Mouse (Mus musculus) frontal cortex, postnatal 36 days (tissue): ENCODE measurements around the gene Golga4.

Source experiments
- DNase-seq, 2 experiments: peaks; one replicate each; pipeline ENCODE4 v3.0.0; 2022; ENCODE audit warnings: low spot score in 2 of 2

Gene Golga4

DNA sequence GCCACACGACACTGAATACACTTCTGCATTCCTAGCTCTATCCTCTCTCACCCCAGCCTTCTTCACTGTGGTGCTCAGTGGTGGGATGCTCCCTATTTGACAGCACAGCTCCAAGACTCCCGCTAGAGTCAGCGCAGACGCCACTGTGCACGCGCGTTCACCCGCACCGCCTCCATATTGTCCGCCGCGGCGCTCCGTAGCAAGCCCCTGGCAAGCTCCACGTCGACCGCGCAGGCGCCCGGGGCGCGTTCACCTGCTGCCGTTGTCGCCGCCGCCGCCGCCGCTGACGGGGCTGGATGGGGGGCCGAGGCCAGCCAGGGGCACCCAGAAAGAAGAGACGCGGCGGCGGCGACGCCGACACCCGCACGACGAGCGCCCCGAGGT is at the start of gene Golga4:
Gene Golga4, plus strand, starts transcription at position 248 of the 384 bp plus-strand sequence.
- DNase-seq = peak; percentile 93 to 95

DNA sequence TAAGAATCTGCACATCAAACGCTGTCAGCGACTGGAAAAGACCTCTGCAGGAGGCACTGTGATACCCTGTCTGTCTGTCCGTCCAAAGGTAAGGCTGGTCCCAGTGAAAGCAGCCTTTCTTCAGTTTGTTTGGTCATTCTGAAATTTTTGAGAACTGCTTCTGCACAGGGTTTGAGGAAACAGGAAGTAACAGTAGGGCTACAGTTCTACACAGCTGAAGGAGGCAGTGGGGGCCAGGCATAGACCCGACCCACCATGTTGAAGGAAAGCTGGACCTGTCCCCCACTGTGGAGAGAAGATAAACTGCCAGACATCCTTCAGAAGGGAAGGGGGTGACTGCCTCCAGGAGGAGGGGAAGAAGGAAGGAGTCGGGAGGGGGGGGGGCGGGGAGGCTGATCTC is 49.7 kb upstream of the Golga4 start:
- DNase-seq = no peak

DNA sequence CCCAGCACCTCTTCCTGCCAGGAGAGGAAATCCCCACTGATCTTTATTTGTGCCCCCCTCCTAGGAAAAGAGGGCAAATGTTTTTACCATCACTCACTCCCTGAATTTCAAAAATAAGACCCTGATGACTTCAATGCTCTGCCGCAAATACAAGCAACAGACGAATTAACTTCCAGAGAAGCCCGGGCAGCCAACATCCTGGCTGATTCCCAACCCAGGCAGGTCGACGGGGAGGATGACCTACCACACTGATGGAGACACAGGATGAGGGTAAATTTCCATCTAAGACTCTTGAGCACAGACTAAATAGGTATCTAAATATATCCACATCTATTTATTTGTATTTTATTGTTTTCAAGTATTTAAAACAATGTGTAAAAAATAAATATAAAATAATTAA is 48.0 kb upstream of the Golga4 start:
- no peak for DNase-seq

DNA sequence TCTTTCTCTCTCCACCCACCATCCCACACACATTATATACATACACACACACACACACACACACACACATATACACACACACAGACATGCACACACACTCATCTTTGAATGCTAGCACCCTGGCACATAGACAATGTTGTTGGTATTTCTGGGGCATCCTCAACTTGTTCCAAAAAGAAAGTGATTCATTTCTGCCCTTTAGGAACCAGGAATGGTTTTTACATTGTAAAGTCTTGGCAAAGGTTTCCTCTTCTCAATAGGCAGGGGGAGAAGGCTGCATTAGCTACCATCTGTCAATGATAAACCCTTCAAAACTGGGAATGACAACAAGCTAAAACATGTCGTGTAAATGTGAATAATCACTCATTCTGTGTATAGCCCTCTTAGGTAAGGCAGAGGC is 42.0 kb upstream of the Golga4 start:
- no peak for DNase-seq

DNA sequence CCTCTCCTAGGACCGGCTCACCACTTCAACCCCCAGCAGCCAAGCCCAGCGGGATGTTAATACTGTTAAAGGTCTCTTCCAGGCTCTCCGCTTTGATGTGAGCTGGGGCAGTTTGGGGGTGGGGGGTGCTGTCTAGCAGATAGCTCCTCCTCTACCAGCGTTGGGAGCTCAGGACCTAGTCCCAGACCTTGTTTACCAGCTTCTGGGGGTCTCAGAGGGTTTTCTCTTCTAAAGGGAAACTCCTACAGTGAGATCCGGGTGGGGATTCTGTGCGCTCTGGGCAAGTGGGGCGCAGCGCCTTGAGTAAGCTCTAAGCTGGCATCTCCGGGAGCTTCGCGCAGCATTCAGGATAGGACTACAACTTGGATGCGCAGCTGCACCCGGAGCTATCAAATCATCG is 37.8 kb upstream of the Golga4 start:
- DNase-seq = no peak

DNA sequence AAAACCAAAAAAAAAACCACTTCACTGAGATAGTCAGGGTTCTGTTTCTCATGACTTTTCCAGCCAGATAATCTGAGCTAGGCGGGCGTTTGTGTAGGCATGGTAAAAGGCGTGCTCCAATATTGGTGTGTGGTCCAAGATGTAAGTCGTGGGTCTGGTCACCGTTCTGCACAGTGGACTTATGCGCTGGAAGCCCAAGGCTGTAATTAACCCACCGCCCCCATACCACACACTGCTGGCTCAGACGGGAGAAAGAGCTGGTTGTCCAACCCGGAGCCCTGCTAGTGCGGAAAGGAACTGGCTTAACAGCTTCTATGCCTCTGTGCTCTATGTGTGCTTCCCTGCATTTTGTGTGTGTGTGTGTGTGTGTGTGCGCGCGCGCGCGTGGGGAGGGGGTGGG is 36.8 kb upstream of the Golga4 start:
- no peak for DNase-seq

DNA sequence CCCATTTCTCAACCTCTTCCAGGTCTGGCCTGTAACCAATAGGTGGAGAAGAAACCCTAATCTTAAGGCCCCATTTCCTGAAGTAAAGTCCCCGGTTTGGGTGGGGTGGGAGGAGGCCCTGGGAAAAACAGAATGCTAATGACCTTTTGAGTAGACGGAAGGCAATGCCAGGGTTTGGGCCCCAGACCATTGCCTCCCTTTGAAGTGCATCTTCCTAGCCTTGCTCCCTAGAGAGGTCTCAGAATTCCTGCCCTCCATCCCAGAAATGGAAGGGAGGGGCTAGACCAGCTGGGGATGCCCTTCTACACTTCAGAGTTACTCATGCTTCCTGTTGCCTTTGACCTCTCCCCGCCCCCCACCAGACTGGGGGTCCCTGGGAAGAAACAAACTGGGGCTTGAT is 34.8 kb upstream of the Golga4 start:
- DNase-seq = no peak

DNA sequence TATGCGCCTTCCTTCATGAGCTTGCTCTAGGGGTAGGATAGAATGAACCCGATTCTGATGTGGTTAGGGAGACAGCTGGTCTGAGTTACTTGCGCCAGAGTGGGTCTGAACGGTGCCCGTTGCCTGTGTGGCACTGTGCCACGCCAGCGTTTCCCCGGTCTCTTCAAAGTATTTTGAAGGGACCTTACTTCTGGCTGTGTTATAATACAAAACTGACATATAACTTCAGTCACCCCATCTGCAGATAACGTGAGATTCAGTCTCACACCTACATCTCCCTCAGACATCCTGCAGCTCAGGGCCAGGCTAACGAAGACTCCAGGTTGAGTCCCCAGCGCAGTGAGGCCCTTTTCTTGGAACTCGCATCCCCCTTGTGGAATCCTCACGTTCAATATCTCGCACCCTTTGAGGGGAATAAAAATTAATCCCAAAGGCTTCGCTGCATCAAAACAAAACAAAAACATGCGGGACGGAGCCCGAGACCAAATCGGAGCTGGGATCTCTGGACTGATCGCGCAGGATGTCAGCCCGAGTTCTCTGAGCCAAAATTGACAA is 29.8 kb upstream of the Golga4 start:
- no peak for DNase-seq

DNA sequence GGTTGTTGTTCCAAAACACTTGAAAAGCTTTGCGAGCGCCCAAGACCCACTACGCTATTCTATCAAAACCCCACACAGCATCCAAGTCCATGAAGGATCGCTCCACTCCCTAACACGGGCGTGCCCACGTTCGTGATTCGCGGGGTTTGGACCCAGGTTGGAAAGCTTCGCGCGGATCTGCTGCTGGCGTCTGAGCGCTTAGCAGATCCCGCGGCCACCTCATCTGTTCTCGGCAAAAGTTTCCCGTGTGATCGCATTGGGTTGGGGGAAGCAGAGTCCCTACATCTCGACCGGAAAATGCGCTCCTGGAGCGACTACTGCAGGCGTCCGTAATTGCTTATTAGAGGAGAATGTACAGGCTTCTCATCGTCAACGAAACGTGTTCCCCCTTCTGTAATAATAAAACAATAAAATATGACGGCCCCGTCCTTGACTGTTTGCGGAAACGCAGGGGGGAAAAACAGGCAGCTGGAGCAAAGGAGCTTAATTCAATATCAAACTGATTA is 29.2 kb upstream of the Golga4 start:
- DNase-seq = no peak

DNA sequence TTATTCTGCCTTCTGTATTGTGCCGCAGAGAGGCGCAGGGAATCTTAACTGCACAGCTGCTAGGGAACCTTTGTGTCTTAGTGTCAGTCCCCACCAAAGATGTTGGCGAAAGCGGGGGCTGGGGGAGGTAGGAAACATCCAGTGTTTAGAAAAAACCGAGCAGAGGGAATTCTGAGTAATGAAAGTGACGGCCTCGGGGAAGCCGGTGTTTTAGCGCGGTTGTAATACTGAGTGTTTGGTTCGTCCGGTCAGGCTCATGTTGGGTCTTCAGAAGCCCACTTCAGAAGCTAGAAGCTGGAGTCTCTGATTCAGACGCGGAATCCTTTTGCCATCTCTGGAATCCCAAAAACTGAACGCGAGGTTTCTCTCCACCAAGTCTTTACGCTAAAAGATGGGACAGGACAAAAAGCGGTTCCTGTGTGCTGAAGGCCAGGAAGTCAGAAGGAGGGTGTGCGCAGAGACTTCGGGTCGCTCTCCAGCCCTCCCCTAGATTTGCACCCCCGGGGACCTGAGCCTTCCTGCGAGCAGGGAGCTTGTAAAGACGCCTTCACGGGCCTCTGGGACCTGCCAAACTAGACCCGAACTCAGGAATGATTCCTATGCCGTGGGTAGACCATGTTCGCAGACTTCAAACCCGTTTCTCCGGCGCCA is 28.7 kb upstream of the Golga4 start:
- no peak for DNase-seq

DNA sequence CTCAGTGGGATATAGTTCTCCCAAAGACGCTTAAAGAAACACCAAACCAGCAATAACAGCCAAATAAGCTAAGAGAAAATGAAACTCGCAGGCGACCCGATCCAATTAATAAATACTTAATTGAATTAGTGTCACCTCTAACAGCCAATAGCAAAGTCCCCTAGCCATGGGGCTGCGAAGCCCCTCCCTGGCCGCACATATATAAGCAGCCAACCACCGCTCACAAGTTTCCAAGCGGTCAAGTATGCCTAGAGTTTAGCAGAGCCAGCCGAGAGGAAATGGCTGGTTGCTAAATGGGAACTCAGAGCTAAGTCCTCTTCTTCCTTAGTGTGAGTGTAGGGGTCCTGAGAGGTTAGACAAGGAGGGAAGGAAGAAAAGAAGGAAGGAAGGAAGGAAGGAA is 28.1 kb upstream of the Golga4 start, which contains the start of gene Eomes:
Gene Eomes, plus strand, starts transcription at position 252 of the 400 bp plus-strand sequence.
- no peak for DNase-seq

DNA sequence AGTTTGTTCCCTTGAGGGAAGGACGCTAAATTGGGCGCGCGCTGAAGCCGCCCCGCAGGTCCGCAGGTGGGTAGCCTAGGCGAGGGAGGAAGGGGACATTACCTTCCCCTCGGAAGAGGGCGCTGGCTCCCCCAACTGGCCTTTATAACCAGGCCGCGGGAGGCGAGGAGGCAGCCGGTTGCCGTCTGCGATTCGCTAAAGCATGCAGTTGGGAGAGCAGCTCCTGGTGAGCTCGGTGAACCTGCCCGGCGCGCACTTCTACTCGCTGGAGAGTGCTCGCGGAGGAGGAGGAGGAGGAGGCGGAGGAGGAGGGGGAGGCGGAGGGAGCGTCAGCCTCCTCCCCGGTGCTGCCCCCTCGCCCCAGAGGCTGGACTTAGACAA is 27.6 kb upstream of the Golga4 start:
- DNase-seq = no peak

DNA sequence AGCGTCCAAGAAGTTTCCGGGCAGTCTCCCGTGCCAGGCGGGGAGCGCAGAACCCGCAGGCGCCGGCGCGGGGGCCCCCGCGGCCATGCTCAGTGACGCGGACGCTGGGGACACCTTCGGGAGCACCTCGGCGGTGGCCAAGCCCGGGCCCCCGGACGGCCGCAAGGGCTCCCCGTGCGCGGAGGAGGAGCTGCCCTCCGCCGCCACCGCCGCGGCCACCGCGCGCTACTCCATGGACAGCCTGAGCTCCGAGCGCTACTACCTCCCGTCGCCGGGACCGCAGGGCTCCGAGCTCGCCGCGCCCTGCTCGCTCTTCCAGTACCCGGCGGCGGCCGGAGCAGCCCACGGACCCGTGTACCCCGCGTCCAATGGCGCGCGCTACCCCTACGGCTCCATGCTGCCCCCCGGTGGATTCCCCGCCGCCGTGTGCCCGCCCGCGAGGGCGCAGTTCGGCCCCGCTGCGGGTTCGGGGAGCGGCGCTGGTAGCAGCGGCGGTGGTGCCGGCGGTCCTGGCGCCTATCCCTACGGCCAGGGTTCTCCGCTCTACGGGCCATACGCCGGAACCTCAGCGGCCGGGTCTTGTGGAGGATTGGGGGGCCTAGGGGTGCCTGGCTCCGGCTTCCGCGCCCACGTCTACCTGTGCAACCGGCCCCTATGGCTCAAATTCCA is 27.1 kb upstream of the Golga4 start:
- DNase-seq = no peak

DNA sequence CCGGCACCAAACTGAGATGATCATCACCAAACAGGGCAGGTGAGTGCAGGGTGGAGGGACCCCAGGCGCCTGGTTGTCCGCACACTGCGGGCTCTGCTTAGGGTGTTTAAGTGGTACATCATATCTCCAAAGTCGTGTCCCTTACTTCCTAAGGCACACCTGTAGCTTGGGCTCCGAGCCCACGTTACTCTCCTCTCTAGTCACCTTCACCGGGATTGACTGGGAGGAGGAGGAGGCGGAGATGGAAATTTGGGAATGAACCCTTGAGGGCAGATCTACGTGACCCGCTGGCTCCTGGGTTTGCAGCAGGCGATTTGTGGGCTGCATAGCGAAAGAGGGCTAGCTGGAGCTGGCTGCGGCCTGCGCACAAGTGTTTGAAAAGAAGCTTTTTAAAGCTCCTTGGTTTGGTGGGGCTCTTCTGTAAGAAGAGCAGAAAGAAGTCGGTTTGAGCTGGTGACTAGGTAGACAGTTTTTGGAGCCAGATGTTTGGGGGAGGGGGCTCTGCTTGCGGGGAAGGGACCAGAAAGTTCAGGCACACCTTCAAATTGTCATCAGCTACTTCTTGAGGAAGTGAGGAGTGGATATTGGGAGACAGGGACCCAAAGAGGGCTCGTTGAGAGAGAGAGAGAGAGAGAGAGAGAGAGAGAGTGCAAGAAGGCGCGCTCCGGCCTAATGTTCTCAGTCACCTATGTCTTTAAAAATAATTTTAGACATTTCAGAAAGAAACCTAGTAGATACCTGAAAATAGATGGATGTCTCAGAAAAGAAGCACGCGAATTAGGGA is 26.4 kb upstream of the Golga4 start:
- DNase-seq = no peak

DNA sequence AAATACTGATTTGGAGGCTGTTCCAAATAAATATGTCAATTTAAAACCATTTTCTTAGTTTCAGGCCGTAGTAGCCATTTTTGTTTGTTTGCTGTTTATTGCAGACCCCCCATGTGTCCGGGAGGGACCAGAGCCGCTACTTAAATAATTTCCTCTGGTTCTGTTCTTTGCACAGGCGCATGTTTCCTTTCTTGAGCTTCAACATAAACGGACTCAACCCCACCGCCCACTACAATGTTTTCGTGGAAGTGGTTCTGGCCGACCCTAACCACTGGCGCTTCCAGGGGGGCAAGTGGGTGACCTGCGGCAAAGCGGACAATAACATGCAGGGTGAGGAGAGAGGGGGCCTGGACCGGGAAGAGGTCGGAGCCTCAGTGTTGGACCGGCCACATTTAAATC is 25.8 kb upstream of the Golga4 start:
- no peak for DNase-seq

DNA sequence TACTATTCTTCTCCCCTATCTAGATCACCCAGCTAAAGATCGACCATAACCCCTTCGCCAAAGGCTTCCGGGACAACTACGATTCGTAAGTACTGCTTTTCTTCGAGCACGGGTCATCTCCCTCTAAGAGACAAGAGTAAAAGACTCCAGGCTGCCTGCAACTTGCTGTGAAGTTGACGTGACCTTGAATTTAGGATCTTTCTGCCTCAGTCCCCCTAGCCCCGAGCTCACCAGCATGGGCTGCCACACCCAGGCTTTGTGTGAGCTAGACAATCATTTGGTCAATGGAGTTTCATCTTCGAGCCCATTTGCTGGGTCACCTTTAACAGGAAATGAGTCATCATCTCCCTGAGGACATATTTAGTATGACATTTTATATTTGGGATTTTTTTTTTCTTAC is 23.9 kb upstream of the Golga4 start:
- DNase-seq = no peak

DNA sequence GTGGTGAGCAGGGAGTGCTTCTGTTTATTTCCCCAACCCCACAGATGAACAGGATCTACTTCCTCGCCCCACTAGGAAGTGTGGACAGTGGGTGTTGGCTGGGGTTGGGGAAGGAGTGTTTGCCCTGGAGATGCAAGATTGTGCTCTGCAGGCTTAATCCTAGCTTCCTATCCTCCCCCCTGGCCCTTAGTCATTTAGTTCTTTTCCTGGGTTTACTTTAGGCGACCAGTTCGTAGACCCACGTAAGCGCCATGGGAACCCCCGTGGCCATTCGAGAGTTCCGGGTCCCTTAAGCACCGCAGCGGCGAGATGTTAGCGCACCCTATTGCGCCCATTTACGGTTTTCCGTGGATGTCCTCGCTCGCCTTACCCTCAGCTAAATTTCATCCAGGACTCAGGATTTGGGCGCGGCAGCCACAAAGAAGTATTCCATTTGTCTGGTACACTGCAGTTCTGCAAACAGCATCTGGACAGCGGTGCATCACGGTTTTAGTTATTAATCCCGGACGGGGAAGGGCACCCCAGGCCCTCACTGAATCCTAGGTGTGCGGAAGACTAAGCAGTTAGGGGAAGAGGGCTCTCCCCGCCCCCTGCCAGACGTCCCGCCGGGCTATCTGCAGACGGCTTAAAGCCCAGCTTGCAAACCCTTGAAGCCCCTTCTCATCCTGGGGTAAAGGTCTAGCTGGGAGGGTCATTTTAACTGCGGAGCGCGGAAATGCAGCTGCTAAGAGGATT is 19.5 kb upstream of the Golga4 start:
- DNase-seq = no peak

DNA sequence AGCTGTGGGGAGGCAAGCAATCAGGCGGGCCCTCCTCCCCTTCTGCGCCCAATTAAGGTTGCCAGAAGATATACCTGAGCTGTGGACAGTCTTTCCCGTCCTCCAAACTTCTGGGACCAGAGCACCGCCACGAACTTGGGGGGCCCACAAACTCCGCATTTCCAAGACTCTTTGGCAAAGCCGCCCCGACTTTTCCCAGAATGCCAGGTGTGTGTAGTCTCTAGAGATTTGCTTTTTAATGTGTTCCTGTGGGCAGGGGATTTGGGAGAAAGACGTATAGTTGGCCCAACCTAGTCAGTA is 19.0 kb upstream of the Golga4 start:
- no peak for DNase-seq

DNA sequence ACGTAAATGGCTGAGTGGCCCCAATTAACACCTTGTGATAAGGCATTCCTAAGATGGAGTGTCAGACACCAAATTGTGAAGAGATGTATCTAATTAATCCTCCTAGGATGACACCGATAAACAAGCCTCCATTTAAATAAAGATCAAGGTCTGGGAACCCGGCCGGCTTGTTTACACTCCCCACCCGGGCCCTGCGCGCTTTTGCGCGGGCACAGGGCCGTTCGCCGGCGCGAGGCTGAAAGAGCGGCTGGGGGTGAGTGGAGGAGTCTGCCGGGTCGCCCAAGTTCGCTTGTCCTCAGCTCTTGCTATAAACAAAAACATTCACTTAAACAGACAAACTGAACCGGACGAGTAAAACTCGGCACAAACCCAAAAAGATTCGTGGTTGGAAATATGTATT is 18.4 kb upstream of the Golga4 start:
- DNase-seq = no peak

DNA sequence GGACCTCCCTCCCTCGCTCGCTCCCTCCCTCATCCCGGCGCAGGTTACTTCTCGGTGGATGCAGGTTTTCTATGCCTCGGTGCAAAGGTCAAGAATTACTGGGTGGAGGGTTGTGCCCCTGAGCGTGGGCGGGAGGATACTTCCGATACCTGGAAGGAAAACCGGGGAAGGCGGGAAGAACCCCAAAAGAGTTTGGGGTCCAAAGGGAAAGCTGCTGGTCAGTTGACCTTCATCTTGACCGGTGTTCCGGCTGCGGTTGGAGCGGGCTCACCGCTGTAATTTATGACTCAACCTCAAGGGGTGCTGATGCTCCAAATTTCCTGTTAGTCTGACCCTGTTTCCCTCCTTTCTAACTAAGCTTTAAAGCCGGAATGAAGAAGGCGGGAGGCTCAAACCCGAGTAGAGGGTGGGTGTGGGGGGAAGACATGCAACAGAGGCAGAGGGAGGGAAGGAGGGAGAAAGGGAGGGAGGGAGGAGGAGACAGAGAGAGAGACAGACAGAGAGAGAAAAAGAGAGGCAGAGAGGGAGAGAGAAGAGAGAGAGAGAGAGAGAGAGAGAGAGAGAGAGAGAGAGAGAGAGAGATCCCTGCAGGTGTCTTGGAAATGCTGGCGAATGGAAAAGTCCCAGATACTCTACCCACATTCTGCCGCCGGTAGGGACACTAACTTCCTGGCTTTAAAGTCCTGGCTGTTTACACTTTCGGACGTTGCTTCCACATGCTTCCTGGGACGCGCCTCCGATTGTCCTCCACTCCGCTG is 17.8 kb upstream of the Golga4 start:
- DNase-seq = peak; percentile 21 to 23

DNA sequence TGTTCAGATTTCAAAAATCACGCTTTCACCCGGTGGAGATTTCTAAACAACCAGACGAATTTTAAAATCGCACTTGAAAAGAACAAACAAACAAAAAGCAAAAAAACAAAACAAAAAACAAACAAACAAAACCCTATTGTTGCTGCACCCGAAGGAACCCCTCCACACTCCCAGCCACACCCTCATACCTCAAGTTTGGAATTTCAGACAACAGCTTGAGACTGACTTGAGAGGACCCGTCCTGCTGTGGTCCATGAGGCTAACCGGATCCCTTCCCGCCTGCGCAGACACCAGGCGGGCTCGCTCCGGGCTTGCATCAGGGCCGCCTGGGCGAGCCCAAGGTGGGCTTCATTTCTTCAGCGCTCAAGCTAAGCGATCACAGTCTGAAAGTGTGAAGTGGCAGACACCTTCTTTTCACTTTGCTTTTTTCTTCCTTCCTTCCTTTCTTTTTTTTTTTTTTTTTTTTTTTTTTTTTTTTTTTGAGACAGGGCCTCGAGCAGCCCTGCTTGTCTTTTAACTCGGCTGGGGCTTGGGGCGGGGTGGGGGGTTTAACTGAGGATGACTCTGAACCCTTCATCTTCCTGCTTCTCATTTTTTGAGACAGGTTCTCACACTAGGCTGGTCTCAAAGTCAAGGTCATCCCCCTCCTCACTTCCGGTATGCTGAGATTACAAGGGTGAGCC is 17.0 kb upstream of the Golga4 start:
- DNase-seq = no peak
